Mouse (Mus musculus): ENCODE data around the gene Mat1a.

Gene Mat1a

GRCm38 (mm10) chr14:41140686-41141085, 35.9 kb downstream of the Mat1a start:
- no peak for DNase-seq (ENCODE audit: low spot score in 2 of 2)

- no peak for DNase-seq (ENCODE audit: low spot score in 2 of 2)
Measured at GRCm38 (mm10) chr14:41146035-41146434, 41.2 kb downstream of the Mat1a start.

GRCm38 (mm10) chr14:41146922-41147321, 42.1 kb downstream of the Mat1a start:
- DNase-seq (ENCODE audit: low spot score in 2 of 2): no peak

- no peak for DNase-seq (ENCODE audit: low spot score in 2 of 2)
Measured at GRCm38 (mm10) chr14:41147356-41147755, 42.5 kb downstream of the Mat1a start.

- DNase-seq (ENCODE audit: low spot score in 2 of 2): no peak
Measured at GRCm38 (mm10) chr14:41151220-41151898, 46.5 kb downstream of the Mat1a start, which contains the start of gene Mbl1. Mbl1 (plus strand) TSS chr14:41151458.

- no peak for DNase-seq (ENCODE audit: low spot score in 2 of 2)
Measured at GRCm38 (mm10) chr14:41160076-41160475, 55.2 kb downstream of the Mat1a start.

GRCm38 (mm10) chr14:41160743-41161142, 55.9 kb downstream of the Mat1a start:
- no peak for DNase-seq (ENCODE audit: low spot score in 2 of 2)

- DNase-seq (ENCODE audit: low spot score in 2 of 2): peak; percentile 32 to 61
Measured at GRCm38 (mm10) chr14:41162663-41163062, 57.8 kb downstream of the Mat1a start.

GRCm38 (mm10) chr14:41167278-41167677, 62.4 kb downstream of the Mat1a start:
- no peak for DNase-seq (ENCODE audit: low spot score in 2 of 2)

- no peak for DNase-seq (ENCODE audit: low spot score in 2 of 2)
Measured at GRCm38 (mm10) chr14:41168567-41168966, 63.7 kb downstream of the Mat1a start.

GRCm38 (mm10) chr14:41170514-41170913, 65.7 kb downstream of the Mat1a start:
- DNase-seq (ENCODE audit: low spot score in 2 of 2): no peak
